Mouse (Mus musculus) forebrain, embryonic 16.5 days (tissue): ENCODE results near the gene Slc15a4. TPM values are rescaled to one million over a fixed set of nuclear protein-coding genes. Genes with fewer than 3 reads are reported as not detected.

ENCODE experiments used
- ATAC-seq: fragments of 200-750 bp; cut with Nextera tagmentation; 2 replicates; pipeline ENCODE4 v1.8.0; 2017; ENCODE audit warnings: mild to moderate bottlenecking, moderate library complexity
- H3K27ac ChIP-seq: fragments of 300-500 bp; sonication (generic); 2 replicates; pipeline ENCODE4 v1.5.1; 2014; ENCODE audit warnings: low read length, control low read depth
- H3K27me3 ChIP-seq: fragments of 300-500 bp; sonication (generic); replicated peaks from 2 replicates; pipeline ENCODE4 v1.6.1; 2014; ENCODE audit warnings: low read length; ENCODE audit not compliant: control insufficient read depth, insufficient read depth
- H3K36me3 ChIP-seq: fragments of 300-500 bp; sonication (generic); 2 replicates; pipeline ENCODE4 v1.6.1; 2014; ENCODE audit not compliant: control insufficient read depth, insufficient read depth
- H3K4me1 ChIP-seq: fragments of 300-500 bp; sonication (generic); replicated peaks from 2 replicates; pipeline ENCODE4 v1.6.1; 2014; ENCODE audit warnings: low read length; ENCODE audit not compliant: control insufficient read depth, insufficient read depth
- H3K4me2 ChIP-seq: fragments of 300-500 bp; sonication (generic); 2 replicates; pipeline ENCODE4 v1.6.1; 2014; ENCODE audit warnings: mild to moderate bottlenecking, low read length, control low read depth
- H3K4me3 ChIP-seq: fragments of 300-500 bp; sonication (generic); replicated peaks from 2 replicates; pipeline ENCODE4 v1.5.1; 2014; ENCODE audit warnings: mild to moderate bottlenecking, low read length, control low read depth
- H3K9ac ChIP-seq: fragments of 300-500 bp; sonication (generic); replicated peaks from 2 replicates; pipeline ENCODE4 v1.6.1; 2014; ENCODE audit warnings: low read depth, low read length, control low read depth
- H3K9me3 ChIP-seq: fragments of 300-500 bp; sonication (generic); 2 replicates; pipeline ENCODE4 v1.6.1; 2016; ENCODE audit warnings: low read length; ENCODE audit not compliant: control insufficient read depth
- WGBS: fragments of 180-500 bp; shearing (Covaris S2); extraction: QIAGEN DNeasy Blood & Tissue Kit; methylation state at CpG from one replicate; pipeline ENCODE4 v1.1.7; 2014; 5-methylcytosine and 5-hydroxymethylcytosine counted together
- polyA plus RNA-seq: library from polyadenylated mRNA; unstranded; fragments of >200 nt; fragmentation: Nextera tagmentation; extraction: Ambion mirVana; gene quantifications from 2 replicates; pipeline ENCODE4 v1.2.1, GENCODE M21; 2015

Gene Slc15a4
- polyA plus RNA-seq, 1 experiment from 2014 or later: 28.2 TPM

GRCm38 (mm10) chr5:127631671-127632070, 1.0 kb downstream of the Slc15a4 start:
- Histone ChIP-seq H3K9me3 (no peaks in the 10 kb centered on the region), H3K4me1 (peaks cover 8% of the 10 kb centered on the region), H3K4me3 (peak overlapping the region; percentile 69), H3K27me3 (no peaks in the 10 kb centered on the region), H3K9ac (peak overlapping the region; percentile 74), H3K36me3 (no peaks in the 10 kb centered on the region), H3K4me2 (peak overlapping the region; percentile 83), H3K27ac (no peak overlapping the region)
- 16% methylated on average over 5 of the region's 5 CpGs for WGBS
- ATAC-seq: peak; percentile 36; the same call in 1 of the 2 replicates

GRCm38 (mm10) chr5:127627242-127627641, 5.5 kb downstream of the Slc15a4 start:
- H3K9ac ChIP-seq: no peak overlapping the region
- H3K4me2 ChIP-seq: no peak overlapping the region
- WGBS: 91% methylated on average over 12 of the region's 12 CpGs
- H3K9me3 ChIP-seq: no peaks in the 10 kb centered on the region
- H3K27ac ChIP-seq: no peak overlapping the region
- H3K27me3 ChIP-seq: no peaks in the 10 kb centered on the region
- ATAC-seq: no peak
- peaks cover 3% of the 10 kb centered on the region for H3K4me1 ChIP-seq
- no peak overlapping the region for H3K4me3 ChIP-seq
- H3K36me3 ChIP-seq: no peaks in the 10 kb centered on the region

GRCm38 (mm10) chr5:127624427-127625213, 8.1 kb downstream of the Slc15a4 start:
- no peaks in the 10 kb centered on the region for H3K9me3 ChIP-seq
- 0 out of 2 replicates have a peak, but pooled peaks cover 2% of the 10 kb centered on the region for H3K27me3 ChIP-seq
- H3K4me3 ChIP-seq: no peak overlapping the region
- 84% methylated on average over 10 of the region's 10 CpGs for WGBS
- no peak for ATAC-seq
- no peak overlapping the region for H3K4me2 ChIP-seq
- H3K4me1 ChIP-seq: no peaks in the 10 kb centered on the region
- H3K27ac ChIP-seq: no peak overlapping the region
- no peak overlapping the region for H3K9ac ChIP-seq
- no peaks in the 10 kb centered on the region for H3K36me3 ChIP-seq

- H3K36me3 ChIP-seq: no peaks in the 10 kb centered on the region
- 86% methylated on average over 10 of the region's 10 CpGs for WGBS
- H3K9ac ChIP-seq: no peak overlapping the region
- 0 out of 2 replicates have a peak, but pooled peaks cover 2% of the 10 kb centered on the region for H3K27me3 ChIP-seq
- no peak overlapping the region for H3K4me2 ChIP-seq
- H3K4me1 ChIP-seq: peaks cover 3% of the 10 kb centered on the region
- no peak overlapping the region for H3K4me3 ChIP-seq
- no peaks in the 10 kb centered on the region for H3K9me3 ChIP-seq
- ATAC-seq: no peak
- no peak overlapping the region for H3K27ac ChIP-seq
Measured at GRCm38 (mm10) chr5:127621108-127621507, 11.6 kb downstream of the Slc15a4 start.

GRCm38 (mm10) chr5:127620371-127620770, 12.3 kb downstream of the Slc15a4 start:
- no peak overlapping the region for H3K9ac ChIP-seq
- H3K4me3 ChIP-seq: no peak overlapping the region
- H3K9me3 ChIP-seq: no peaks in the 10 kb centered on the region
- peaks cover 10% of the 10 kb centered on the region for H3K4me1 ChIP-seq
- H3K4me2 ChIP-seq: no peak overlapping the region
- no peak overlapping the region for H3K27ac ChIP-seq
- no peaks in the 10 kb centered on the region for H3K36me3 ChIP-seq
- WGBS: 79% methylated on average over 8 of the region's 8 CpGs
- 0 out of 2 replicates have a peak, but pooled peaks cover 2% of the 10 kb centered on the region for H3K27me3 ChIP-seq
- no peak for ATAC-seq

- Histone ChIP-seq H3K4me2 (no peak overlapping the region), H3K27me3 (0 out of 2 replicates have a peak, but pooled peaks cover 2% of the 10 kb centered on the region), H3K4me3 (no peak overlapping the region), H3K36me3 (no peaks in the 10 kb centered on the region), H3K9ac (no peak overlapping the region), H3K27ac (no peak overlapping the region), H3K4me1 (peaks cover 22% of the 10 kb centered on the region), H3K9me3 (no peaks in the 10 kb centered on the region)
- no peak for ATAC-seq
- 65% methylated on average over 3 of the region's 3 CpGs for WGBS
Measured at GRCm38 (mm10) chr5:127618834-127619233, 13.9 kb downstream of the Slc15a4 start.

GRCm38 (mm10) chr5:127616884-127617635, 15.6 kb downstream of the Slc15a4 start:
- under 1% methylated on average over 67 of the region's 91 CpGs for WGBS
- Histone ChIP-seq H3K27ac (peak overlapping the region; percentile 78), H3K36me3 (no peaks in the 10 kb centered on the region), H3K9ac (peak overlapping the region; percentile 97), H3K4me3 (peak overlapping the region; percentile 94), H3K27me3 (0 out of 2 replicates have a peak, but pooled peaks cover 2% of the 10 kb centered on the region), H3K4me2 (peak overlapping the region; percentile 87), H3K9me3 (no peaks in the 10 kb centered on the region), H3K4me1 (peaks cover 30% of the 10 kb centered on the region)
- ATAC-seq: peak; percentile 95

- Histone ChIP-seq H3K4me1 (peaks cover 35% of the 10 kb centered on the region), H3K9me3 (no peaks in the 10 kb centered on the region), H3K4me2 (peak overlapping the region; percentile 87), H3K36me3 (no peaks in the 10 kb centered on the region), H3K4me3 (peak overlapping the region; percentile 94), H3K9ac (peak overlapping the region; percentile 97), H3K27me3 (0 out of 2 replicates have a peak, but pooled peaks cover 2% of the 10 kb centered on the region), H3K27ac (no peak overlapping the region)
- ATAC-seq: no peak
- WGBS: 34% methylated on average over 5 of the region's 5 CpGs
Measured at GRCm38 (mm10) chr5:127616151-127616550, 16.5 kb downstream of the Slc15a4 start.

GRCm38 (mm10) chr5:127615459-127615858, 17.2 kb downstream of the Slc15a4 start:
- no peak overlapping the region for H3K27ac ChIP-seq
- H3K4me2 ChIP-seq: peak overlapping the region; percentile 87
- H3K4me3 ChIP-seq: peak overlapping the region; percentile 94
- H3K4me1 ChIP-seq: peaks cover 42% of the 10 kb centered on the region
- 83% methylated on average over 3 of the region's 3 CpGs for WGBS
- H3K36me3 ChIP-seq: no peaks in the 10 kb centered on the region
- H3K27me3 ChIP-seq: 0 out of 2 replicates have a peak, but pooled peaks cover 2% of the 10 kb centered on the region
- no peak for ATAC-seq
- no peak overlapping the region for H3K9ac ChIP-seq
- no peaks in the 10 kb centered on the region for H3K9me3 ChIP-seq
